Mouse (Mus musculus) liver, adult 2 months (tissue): ENCODE data around the gene Capn1.

ENCODE experiments used
- CTCF ChIP-seq: fragments of 200-500 bp; IDR thresholded peaks from 2 replicates; pipeline ENCODE4 v1.5.1; 2011; ENCODE audit warnings: low read depth, low read length, control low read depth
- POLR2A ChIP-seq: fragments of 200-500 bp; IDR thresholded peaks from 2 replicates; pipeline ENCODE4 v1.6.1; 2011; ENCODE audit warnings: low read length, control low read depth; ENCODE audit not compliant: insufficient read depth; ENCODE audit errors: extremely low read depth

DNA sequence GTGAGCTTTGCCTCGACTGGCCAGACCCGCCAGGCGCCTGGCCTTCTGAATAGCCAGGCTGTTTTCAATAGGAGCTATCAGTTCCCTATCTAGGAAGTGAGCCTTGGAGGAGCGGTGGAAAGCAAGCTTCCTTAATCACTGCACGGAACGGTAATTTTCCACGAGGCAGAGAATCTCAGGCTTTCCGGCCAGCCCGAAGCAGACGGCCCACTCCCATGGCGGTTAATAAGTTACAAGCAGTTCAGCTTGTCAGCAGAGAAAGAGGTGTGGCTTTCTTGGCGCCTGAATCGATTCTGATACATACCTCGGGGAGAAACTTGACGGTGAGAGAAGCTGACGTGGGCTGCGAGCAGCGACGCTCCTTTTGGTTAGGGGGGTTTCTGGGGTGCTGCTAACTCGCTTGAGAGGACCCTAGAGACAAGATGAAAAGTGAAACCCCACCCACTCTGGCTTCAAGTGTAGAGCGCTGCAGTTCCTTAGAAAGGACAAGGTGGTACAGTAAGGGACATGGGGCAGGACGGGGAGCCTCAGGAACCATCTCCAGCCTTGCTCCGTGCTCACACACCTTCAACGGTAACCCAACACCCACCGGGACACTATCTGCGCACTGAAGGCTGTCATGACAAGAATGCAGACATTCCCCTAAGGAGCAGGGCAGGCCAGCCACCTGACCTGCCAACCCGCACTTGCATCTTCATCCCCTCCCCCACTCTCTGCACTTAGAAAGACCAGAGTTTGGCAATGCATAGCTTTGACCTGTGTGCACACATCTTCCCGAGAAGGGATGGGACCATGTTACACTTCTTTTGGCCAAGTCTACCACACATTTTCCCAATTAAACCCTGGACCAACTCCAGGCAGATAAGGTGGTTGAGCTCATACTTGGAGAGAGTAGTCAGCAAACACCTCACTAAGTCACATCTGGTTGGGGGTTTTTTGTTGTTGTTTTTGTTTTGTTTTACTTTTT is 59.7 kb downstream of the Capn1 start:
- no peak for TF ChIP-seq POLR2A
- TF ChIP-seq CTCF: no peak
